In the genomic region with DNA sequence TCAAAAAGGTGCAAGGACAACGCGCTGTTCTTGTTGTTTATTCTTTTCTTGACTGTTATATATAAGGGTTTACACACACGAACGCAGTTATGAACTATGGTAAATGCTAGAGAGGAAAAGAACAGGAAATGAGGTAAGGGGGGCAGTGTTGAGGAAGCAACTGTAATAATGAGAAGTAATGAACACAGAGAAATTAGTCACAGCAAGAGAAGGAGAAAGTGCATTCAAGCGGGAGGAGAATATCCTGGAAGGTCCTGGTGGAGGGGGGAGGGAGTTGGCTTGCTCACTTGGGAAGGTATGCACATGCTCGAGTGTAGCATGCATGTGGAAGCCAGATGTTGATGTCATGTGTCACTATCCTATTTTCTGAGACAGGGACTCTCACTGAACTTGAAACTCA, we compare ENCODE assay signal across 8 mouse cellular contexts. TPM values are rescaled to one million over a fixed set of nuclear protein-coding genes. Genes with fewer than 3 reads are reported as not detected.
DNase-seq lines count a peak whose midpoint lies in the region; ATAC-seq and TF ChIP-seq lines count a peak whose summit lies in the region.
"Had no signal": no experiment of that assay in that cellular context is flagged by ENCODE, and none has a peak within 500 bp of the region (broad histone marks: within the 10 kb centered on the region; RNA-seq: fewer than 3 reads in every experiment).

No protein-coding gene starts in this region.

- no peaks in the 10 kb centered on the region for H3K36me3 ChIP-seq in lung, postnatal 0 days (ENCODE audit: insufficient read depth, low read length)

- TF ChIP-seq EP300 in lung, postnatal 0 days (IDR thresholded peaks at IDR 0.05) = 0 out of 2 replicates have a peak, but pooled peaks have one; percentile 19

- no peaks in the 10 kb centered on the region for H3K27me3 ChIP-seq in lung, postnatal 0 days (replicated peaks; ENCODE audit: insufficient read depth, low read length)

- H3K4me1 ChIP-seq in lung, postnatal 0 days (ENCODE audit: insufficient read depth, low read depth, low read length) = peaks cover 29% of the 10 kb centered on the region; the same call in 1 of the 2 replicates
- peaks cover 37% of the 10 kb centered on the region for H3K4me1 ChIP-seq in brown adipose tissue, adult 24 weeks (ENCODE audit: control insufficient read depth, insufficient read depth, insufficient read length, low read length)

- peak overlapping the region; percentile 80 for H3K27ac ChIP-seq in lung, postnatal 0 days (ENCODE audit: low read length)
- peak overlapping the region; percentile 86 for H3K27ac ChIP-seq in brown adipose tissue, adult 24 weeks (replicated peaks; ENCODE audit: low read depth, low read length)

- no peak overlapping the region for H3K4me3 ChIP-seq in lung, postnatal 0 days (ENCODE audit: low read depth, low read length)
- H3K4me3 ChIP-seq in brown adipose tissue, adult 24 weeks (ENCODE audit: insufficient read depth, low read depth, low read length) = no peak overlapping the region
- H3K4me3 ChIP-seq: myocyte had no signal

- TF ChIP-seq CTCF in lung, postnatal 0 days (IDR thresholded peaks at IDR 0.05) = peak; percentile 11; the same call in 1 of the 2 replicates

- peak overlapping the region; percentile 8; the same call in 1 of the 2 replicates for H3K4me2 ChIP-seq in lung, postnatal 0 days (replicated peaks; ENCODE audit: low read depth, low read length)

- peak; percentile 60 for ATAC-seq in lung, postnatal 0 days
- peak; percentile 68 for ATAC-seq in granulocyte monocyte progenitor cell, adult 5-6 weeks (replicated peaks; ENCODE audit: poor library complexity, severe bottlenecking)
- ATAC-seq in monocyte, adult 5-6 weeks (replicated peaks; ENCODE audit: insufficient number of reproducible peaks, low FRiP score, low TSS enrichment, poor library complexity, severe bottlenecking) = peak; percentile 17; the same call in 1 of the 2 replicates

- no peak overlapping the region for H3K9ac ChIP-seq in lung, postnatal 0 days (replicated peaks; ENCODE audit: low read depth)

- WGBS in lung, postnatal 0 days = 5% methylated on average over 6 of the region's 6 CpGs

- DNase-seq in lung, postnatal 0 days (ENCODE audit: low spot score) = peak; percentile 70
- DNase-seq in lung, postnatal 4 days = no peak
- no peak for DNase-seq in layer of hippocampus, adult 18-20 months (ENCODE audit: low spot score in 2 of 2)
- no peak for DNase-seq in layer of hippocampus, postnatal 10 days (ENCODE audit: low spot score in 2 of 2)

- no peaks in the 10 kb centered on the region for H3K9me3 ChIP-seq in lung, postnatal 0 days (ENCODE audit: low read length)

RNA-seq across cellular contexts. Expression of a gene that starts 39.9 kb away (rescaled TPM):
- polyA plus RNA-seq in lung, postnatal 0 days (2015; fragmentation: Nextera tagmentation; extraction: Ambion mirVana) = 156 and 168 TPM in 2 replicates
- polyA plus RNA-seq in brown adipose tissue, adult 24 weeks (2012; ENCODE audit: insufficient read depth, insufficient read length, missing spikeins) = 35.1 and 50.4 TPM in 2 replicates
- 22.6 and 30.9 TPM in 2 replicates for total RNA-seq in granulocyte monocyte progenitor cell, adult 5-6 weeks (2014; fragmentation: Nextera tagmentation)
- 23.4 and 27.5 TPM in 2 replicates for total RNA-seq in granulocyte monocyte progenitor cell, adult 5-6 weeks (2017)
- total RNA-seq in monocyte, adult 5-6 weeks (2017) = 91.2 to 110 TPM (median 106 TPM) in 3 replicates
- 10 to 100 TPM; 11.7 to 12.8 TPM for total RNA-seq in layer of hippocampus, adult 18-20 months (2021)
- total RNA-seq in layer of hippocampus, postnatal 10 days (2021) = 10 to 100 TPM; 20.5 to 21.2 TPM

Comparison
In these comparisons a context has a peak if more than half of its experiments do, and no peak if none do; other contexts are left out.
1. ATAC-seq: peak in every context shown above with its lines; median percentile 68 in granulocyte monocyte progenitor cell, adult 5-6 weeks; 60 in lung, postnatal 0 days; 17 in monocyte, adult 5-6 weeks.